Mouse (Mus musculus) frontal cortex, postnatal 36 days (tissue): ENCODE measurements around the gene Gm21477.
"Not testable (repeated sequence)": the region's sequence is repeated elsewhere in the genome, so short reads cannot be mapped to it uniquely, and the experiment has no call there.

Experiments
- DNase-seq, 2 experiments: peaks; one replicate each; pipeline ENCODE4 v3.0.0; 2022; ENCODE audit warnings: low spot score in 2 of 2

Gene Gm21477

DNA sequence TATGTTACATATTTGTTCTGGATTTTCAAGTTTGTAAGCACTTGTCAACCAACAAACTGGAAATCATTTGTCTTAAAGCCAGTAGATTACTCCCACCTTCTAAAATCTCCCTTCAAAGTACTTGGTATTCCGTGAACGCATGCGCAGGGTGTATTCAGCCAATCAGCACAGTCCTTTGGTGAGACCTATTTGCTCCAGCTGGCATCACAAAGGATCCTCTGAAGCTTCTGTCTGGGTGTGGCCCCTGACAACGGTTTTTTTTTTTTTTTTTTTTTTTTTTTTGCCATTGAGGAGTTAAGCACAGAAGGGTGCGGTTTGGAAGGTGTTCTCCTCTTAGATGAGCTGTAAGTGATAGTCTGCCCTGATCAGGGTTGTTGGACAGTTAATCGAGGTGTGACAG, at the start of gene Gm21477:
Gm21477 (plus strand) TSS at position 301 of the 400 bp plus-strand sequence.
- DNase-seq: not testable (repeated sequence)
